Mouse (Mus musculus) skeletal muscle tissue, adult 2 months (tissue): Measurements from ENCODE around the gene Map3k3.
A peak's percentile ranks its signal among the peaks of the same experiment; 100 is the strongest.

Source experiments
- DNase-seq: peaks from one replicate; pipeline ENCODE4 v3.0.0-alpha.2; 2012; ENCODE audit warnings: low read depth, low spot score

Map3k3 gene

DNA sequence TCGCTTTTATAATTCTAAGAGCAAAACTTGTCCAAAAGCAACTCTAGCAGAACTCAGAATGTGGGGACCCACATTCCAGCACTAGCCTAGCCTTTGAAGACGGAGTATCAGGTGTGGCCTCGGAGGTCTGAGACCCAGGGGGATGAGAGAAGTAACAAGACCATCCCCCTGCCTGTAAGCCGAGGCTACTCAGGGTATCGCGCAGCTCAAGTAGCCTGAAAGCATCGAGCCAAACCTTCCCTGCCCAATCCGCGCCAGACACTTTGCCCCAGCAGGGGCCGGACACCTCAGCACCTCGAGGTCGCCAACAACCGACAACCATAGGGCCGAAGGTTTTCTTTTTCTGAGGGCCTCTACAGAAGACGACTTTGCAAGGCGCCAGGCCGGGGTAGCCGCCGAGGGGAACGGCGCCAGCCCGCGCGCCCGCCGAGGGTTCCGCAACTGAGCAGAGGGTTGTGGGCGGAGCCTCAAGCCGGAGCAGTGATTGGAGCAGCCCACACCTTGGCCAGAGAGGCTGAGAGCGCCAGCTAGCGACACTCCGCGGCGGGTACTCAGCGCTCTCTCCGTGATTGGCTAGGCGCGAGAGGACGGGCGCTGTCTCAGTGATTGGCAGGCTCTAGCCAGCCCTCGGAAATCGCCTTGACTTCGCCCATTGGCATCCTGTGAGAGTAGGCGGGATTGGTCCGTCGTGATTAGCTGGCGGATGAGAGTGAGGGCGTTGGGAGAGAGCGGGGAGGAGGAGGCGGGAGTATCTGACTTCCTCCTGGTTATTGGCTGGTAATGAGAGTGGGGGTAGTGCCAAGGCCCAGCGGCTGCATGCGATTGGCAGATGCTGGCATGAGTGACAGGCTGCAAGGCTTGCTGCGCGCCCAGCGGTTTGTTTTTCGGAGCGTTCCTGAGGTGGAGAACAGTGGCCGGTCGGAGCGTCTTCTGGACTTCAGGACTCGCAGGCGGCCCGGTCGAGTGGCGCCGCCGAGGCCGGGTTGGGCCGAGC lies at the start of gene Map3k3:
TSS of gene Map3k3 (plus strand) at position 906 of the 994 bp plus-strand sequence.
- peak; percentile 100 for DNase-seq

DNA sequence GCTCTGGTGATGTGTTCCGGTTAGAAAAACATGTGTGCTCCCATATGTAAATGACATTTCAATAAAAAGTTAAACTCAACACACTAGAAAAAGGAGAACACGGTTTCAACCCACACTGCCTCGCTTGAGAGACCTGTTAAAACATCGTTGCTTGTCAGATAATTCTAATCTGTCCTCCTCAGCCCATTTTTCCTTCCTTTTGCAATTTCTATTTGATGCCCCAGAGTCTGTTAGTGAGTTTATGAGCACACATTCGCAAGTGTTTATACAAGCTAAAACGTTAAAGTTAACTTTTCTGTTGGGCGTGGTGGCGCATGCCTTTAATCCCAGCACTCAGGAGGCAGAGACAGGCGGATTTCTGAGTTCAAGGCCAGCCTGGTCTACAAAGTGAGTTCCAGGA lies 49.4 kb upstream of the Map3k3 start:
- no peak for DNase-seq

- peak; percentile 96 for DNase-seq
Observed at GRCm38 (mm10) chr11:106036548-106037417, 47.6 kb upstream of the Map3k3 start, which contains the start of gene Dcaf7. TSS of gene Dcaf7 (plus strand) at chr11:106036872.

- DNase-seq, result no peak
Observed at GRCm38 (mm10) chr11:106037418-106037751, 47.0 kb upstream of the Map3k3 start.

DNA sequence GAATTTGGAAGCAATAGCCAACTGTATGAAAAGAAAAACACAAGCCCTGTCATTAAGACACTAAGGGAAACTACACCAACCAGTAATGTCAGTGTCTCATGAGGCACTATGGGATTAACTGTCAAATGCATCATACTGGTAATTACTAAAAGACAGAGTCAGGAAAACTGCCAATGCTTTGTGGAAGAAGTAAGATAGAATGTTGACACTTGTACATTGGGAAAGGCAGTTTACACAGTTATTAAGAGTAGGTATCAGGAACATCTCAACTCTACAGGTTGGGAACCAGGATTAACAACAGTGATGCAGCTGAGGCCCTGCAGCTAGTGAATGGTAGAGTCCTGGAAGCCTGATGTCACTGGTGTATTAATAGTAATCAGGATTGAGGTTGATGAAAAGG lies 40.1 kb upstream of the Map3k3 start:
- DNase-seq, result no peak

GRCm38 (mm10) chr11:106045256-106045655 lies 39.2 kb upstream of the Map3k3 start:
- no peak for DNase-seq

DNA sequence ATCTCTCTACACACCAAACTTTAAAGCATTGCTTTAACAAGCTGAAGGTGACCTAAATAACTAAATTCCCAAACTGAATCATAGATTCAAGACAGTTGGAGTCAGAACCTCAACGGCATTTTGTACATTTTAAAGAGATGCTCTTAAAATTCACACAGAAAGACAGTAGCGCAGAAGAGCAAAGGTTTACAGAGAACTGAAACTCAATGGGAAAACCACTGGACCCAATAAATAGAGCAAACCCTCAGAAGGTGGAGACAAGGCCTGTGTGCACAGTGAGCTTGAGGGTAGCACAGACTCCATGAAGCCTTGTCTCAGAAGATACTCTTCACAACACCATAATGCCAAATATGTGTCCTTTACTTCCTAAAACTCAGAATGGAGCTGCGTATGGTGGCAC lies 38.6 kb upstream of the Map3k3 start:
- DNase-seq, result no peak

- DNase-seq, result no peak
Observed at GRCm38 (mm10) chr11:106046584-106046983, 37.8 kb upstream of the Map3k3 start.

DNA sequence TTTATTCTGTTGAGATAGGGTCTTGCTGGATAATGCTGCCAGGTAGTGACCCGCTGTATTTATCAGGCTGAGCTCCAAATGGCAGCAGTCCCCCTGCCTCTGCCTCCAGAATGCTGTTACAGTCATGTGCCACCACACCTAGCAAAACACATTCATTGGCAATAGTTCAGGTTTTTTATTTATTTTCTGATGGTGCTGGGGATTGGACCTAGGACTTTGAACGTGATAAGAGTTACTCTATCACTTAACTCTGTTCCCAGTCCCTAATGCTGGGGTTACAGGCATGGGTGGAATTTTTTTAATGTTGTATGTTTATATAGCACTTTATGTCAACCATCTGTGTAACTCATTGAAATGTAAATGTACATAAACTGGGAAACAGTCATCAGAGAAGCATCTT lies 30.5 kb upstream of the Map3k3 start:
- DNase-seq, result no peak

DNA sequence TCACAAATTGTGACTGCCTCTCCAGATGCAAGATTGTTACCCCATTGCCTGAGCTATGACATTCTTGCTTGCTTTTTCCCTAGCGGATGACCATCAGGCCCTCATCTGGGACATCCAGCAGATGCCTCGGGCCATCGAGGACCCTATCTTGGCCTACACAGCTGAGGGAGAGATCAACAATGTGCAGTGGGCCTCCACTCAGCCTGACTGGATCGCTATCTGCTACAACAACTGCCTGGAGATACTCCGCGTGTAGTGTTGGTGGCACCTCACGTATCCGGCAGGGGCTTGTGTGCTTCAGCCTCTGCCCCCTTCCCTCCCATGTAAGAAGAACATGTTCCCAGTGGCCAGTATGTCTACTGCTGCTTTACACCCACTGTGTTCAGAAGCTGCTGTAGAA lies 29.8 kb upstream of the Map3k3 start:
- DNase-seq, result no peak

GRCm38 (mm10) chr11:106055341-106055740 lies 29.1 kb upstream of the Map3k3 start:
- DNase-seq, result no peak

- DNase-seq, result no peak
Observed at GRCm38 (mm10) chr11:106056819-106057491, 27.5 kb upstream of the Map3k3 start.

GRCm38 (mm10) chr11:106058020-106058419 lies 26.4 kb upstream of the Map3k3 start:
- DNase-seq, result no peak

DNA sequence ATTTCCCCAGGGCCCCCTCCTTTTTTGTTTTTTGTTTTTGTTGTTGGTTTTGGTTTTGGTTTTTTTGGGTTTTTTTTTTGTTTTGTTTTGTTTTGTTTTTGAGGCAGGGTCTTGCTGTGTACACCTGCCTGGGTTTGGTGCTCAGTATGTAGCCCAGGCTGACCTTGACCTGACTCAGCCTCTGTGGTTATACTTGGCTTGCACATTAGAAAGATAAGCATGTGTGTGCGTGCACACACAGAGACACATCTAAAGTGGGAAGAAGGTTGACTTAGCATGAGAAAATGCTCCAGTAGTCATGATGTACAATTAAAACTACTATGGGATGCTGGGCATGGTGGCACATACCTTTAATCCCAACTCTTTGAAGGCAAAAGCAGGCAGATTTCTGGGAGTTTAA lies 23.9 kb upstream of the Map3k3 start:
- DNase-seq, result no peak

- no peak for DNase-seq
Observed at GRCm38 (mm10) chr11:106061311-106061710, 23.1 kb upstream of the Map3k3 start.

DNA sequence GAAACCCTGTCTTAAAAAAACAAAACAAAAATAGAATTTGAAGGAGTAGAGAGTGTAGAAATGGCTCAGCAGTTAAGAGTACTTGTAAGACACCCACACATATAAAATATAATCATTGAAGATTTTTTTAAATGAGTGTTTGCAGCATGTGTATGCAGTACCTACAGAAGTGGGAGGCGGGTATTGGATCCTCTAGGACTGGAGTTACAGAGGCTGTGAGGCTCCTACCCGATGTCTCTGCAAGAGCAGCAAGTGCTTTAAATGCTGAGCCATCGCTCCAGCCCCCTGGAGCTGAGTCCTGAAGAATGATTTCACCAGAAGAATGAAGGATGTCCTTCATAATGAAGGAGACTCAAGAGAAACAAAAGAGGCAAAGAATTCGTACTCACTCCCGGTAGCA lies 20.7 kb upstream of the Map3k3 start:
- no peak for DNase-seq

DNA sequence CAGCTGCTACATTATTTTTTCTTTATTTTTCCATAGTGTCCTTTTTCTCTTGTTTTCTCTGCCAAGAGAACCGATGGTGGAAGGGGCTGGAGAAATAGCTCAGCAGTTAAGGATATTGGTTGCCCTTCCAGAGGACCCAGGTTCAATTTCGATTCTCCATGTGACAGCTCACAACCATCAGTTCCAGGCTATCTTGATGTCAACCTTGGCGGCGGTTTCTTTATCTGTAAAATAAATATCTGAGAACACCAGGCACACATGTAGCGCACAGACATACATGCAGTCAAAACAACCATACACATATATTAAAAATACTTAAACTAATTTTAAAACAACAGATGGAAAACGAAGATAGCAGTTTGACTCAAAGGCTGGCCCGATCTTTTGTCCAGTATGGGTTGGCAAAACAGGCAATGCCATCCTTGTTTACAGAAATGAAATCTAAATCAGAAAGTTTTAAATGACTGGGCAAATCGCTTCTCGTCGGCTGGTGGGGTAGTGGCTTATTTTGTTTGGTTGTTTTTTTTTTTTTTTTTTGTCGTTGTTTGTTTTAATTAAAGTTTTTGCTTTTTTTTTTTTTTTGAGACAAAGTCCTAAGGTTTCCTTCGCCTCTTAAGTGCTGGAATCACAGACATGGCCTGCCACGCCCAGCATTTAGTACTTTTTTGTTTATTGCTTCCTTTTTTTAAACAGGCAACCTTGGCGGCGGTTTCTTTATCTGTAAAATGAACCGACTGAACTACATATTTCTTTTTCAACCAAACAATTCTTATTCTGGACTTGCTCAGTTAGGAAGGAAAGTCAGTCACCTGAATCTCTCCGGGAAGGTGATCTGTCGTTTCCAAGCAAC lies 19.1 kb upstream of the Map3k3 start:
- no peak for DNase-seq

GRCm38 (mm10) chr11:106065923-106066571 lies 18.4 kb upstream of the Map3k3 start, which contains the start of gene Taco1:
TSS of gene Taco1 (plus strand) at chr11:106066061.
- peak; percentile 91 for DNase-seq

DNA sequence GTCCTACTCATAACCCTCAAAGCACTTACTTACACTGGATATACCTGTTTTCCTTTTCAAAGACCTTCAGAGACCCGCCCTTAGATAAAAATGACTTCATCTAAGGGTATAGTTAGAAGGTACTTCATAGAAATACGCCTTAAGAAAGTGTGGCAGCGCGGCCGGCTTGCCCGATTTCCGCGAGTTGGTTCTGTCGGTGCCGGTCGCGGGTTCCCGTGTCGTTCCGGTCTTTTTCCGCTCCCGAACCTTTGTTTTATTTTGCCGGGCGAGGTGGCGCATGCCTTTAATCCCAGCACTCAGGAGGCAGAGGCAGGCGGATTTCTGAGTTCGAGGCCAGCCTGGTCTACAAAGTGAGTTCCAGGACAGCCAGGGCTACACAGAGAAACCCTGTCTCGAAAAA lies 17.8 kb upstream of the Map3k3 start:
- DNase-seq, result peak; percentile 87

GRCm38 (mm10) chr11:106073774-106074173 lies 10.6 kb upstream of the Map3k3 start:
- no peak for DNase-seq
